Mouse (Mus musculus) left cerebral cortex, adult 2 months (tissue): Measurements from ENCODE around the gene Cnga4. TPM values are rescaled to one million over a fixed set of nuclear protein-coding genes. Genes with fewer than 3 reads are reported as not detected.
"Not testable (repeated sequence)": the region's sequence is repeated elsewhere in the genome, so short reads cannot be mapped to it uniquely, and the experiment has no call there.

Source experiments
- DNase-seq, 2 experiments: peaks; one replicate each; pipeline ENCODE4 v3.0.0; 2021 to 2022; ENCODE audit warnings: low spot score in 2 of 2, mixed read lengths in 1 of 2; ENCODE audit errors: extremely low spot score in 1 of 2
- H3K27ac ChIP-seq: fragments of 200-600 bp; 2 replicates; pipeline ENCODE4 v1.8.1; 2022
- H3K4me3 ChIP-seq: fragments of 200-600 bp; 2 replicates; pipeline ENCODE4 v1.8.1; 2022
- CTCF ChIP-seq: fragments of 200-600 bp; IDR thresholded peaks from 2 replicates; pipeline ENCODE4 v1.8.1; 2022; ENCODE audit warnings: antibody characterized with exemption, mild to moderate bottlenecking, moderate library complexity
- intact Hi-C: fragments of 180-260 bp; cut with DNase I; formaldehyde crosslinking; loops from one replicate; pipeline ENCODE4 v1.15.1; 2025
- total RNA-seq, 2 experiments: library from RNA; stranded (reverse); gene quantifications; 2 replicates each; pipeline ENCODE4 v1.2.3; 2021

Gene Cnga4
- total RNA-seq, 2 experiments from 2014 or later = 0.98 to 1.1 TPM

DNA sequence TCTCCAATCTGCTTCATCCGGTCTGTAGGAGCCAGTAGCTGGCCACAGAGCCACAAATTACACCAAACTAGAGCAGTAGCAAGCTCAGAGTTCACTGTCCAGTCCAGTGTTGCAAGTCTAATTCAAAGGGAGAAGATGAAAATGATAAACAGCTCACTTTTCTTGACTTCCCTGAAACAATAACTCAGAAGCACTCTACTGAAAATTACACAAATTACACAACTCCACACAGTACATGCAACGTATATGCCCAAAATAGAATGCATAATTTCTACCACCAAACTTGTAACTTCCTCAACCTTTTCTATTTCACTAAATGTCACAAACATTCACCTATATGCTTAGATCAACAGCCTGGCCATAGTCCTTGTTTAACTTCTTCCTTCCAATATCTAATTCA, 14.1 kb upstream of the Cnga4 start:
- DNase-seq = no peak
- no peak for TF ChIP-seq CTCF
- Histone ChIP-seq H3K27ac (no peak overlapping the region), H3K4me3 (no peak overlapping the region)
- intact Hi-C loops = loop anchor here (10.0 kb wide), 1 partner anchor 215 kb away; no protein-coding TSS in a partner anchor

DNA sequence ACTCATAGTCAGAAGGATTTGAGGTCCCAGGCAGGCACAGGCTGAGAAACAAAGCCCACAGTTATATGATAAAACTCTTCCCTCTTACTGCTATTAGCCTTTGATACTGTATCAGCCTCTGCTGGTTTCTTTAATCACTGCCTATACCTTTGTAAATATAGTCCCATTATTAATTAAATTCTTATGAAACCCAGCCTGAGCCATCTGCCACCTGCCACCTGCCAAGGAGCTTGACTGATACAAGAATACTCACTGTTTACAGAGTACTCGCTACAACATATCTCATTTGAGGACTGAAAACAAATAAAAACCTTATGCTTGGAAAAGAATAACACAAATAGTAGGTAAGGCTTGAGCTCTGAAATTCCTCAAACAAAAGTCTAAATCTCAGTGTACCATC, 9.8 kb upstream of the Cnga4 start:
- Histone ChIP-seq H3K4me3 (no peak overlapping the region), H3K27ac (no peak overlapping the region)
- intact Hi-C loops = loop anchor here (10.0 kb wide), 1 partner anchor 220 kb away; no protein-coding TSS in a partner anchor
- DNase-seq = no peak
- no peak for TF ChIP-seq CTCF

DNA sequence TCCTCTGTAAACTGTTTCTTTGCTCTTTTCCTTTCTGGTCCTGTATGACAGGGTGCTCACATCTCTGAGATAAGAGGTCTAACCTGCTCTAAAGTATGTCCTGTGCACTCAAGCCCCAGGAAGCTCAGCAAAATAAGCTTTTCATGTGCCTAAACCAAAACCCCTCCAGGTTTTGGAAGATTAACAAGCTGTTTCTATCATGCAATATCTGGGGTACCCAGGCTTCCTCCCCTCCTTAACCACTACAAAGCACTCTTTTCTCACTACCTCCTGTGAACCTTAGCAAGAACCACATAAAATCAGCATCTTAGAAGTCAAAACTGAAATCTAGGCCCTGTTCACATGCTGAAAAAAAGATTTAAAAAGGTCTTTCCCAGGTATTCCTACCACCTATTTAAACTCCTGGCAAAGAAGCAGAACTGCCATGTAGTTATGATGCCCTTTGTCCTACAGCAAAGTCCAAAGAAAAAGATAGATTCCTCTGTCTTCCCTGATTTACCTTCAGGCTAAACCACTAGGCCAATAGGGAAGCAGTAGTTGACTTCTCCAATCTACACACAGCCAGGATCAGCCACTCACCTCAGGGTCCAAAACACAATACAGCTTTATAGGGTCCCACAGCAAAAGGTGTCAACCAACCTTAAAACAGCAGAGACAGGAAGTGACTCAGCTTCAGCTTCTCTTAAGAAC, 9.1 kb upstream of the Cnga4 start:
- Histone ChIP-seq H3K4me3 (no peak overlapping the region), H3K27ac (no peak overlapping the region)
- DNase-seq = no peak
- intact Hi-C loops = loop anchor here (10.0 kb wide), 1 partner anchor 220 kb away; no protein-coding TSS in a partner anchor
- no peak for TF ChIP-seq CTCF

DNA sequence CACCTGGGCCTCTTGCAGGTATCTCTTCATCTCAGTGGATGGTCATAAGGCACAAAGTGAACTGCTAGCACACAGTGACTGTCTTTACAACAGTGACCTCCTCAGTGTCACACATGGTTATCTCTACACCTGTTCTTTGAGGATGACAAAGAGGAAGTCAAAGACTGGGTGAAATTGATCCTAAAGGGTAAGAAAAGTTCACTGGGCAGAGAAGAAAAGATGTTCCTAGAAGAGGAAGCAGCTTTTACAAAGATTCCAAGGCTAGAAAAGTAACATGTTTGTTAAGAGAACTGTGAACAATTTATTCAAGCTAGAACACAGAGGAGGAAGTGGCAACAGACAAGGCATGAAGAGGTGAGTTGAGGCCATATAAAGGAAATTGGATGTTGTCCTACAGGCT, 8.2 kb upstream of the Cnga4 start:
- intact Hi-C loops = loop anchor here (10.0 kb wide), 1 partner anchor 221 kb away; no protein-coding TSS in a partner anchor

DNA sequence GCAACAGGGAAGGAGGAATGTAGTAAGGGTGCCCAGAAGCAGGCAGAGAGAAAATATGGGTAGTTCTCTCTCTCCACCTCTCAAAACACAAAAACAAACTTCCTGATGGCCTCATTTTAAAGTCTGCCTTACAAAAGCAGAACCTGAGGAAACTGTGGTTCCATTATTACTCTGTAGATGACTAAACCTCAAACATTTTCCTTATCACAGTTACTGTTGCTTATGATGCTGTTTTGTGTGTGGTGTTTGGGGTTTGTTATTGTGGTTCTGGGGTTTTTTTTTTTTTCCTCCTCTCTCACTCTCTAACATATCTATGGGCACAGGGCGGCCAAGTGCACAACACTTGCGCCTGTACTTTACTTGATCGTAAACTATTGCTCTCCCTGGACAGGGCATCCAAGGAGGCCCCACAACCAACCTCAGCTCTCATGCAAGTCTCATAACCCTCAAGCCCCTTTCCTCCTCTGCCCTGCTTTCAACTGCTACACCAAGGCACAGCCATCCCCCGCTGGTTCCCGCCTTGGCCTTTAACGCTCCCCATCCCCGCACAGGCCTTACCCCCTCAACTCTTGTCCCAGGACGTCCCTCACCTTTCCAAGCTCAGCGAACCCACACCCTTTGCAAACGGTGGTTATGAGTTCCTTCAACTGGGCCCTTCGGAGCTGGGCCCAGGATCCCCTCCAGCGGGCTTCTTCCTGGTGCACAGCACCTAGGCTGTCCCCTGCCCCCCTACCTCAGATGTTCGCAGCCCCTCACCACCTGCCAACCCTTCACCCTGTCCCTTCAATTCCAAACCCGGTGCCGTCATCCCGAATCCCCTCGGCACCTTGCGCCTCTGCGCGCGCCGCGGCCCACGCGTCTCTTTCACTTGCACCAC, 5.1 kb upstream of the Cnga4 start:
- intact Hi-C loops = loop anchor here (10.0 kb wide), 1 partner anchor 224 kb away; no protein-coding TSS in a partner anchor
- TF ChIP-seq CTCF = no peak
- peak overlapping the region; percentile 87 for H3K4me3 ChIP-seq
- DNase-seq = peak in 1 of 2 experiments; percentile 32
- H3K27ac ChIP-seq = peak overlapping the region; percentile 82

More for the DNA sequence above, 8.2 kb upstream of the Cnga4 start:
- no peak for DNase-seq
- Histone ChIP-seq H3K4me3 (no peak overlapping the region), H3K27ac (no peak overlapping the region)
- TF ChIP-seq CTCF = no peak

DNA sequence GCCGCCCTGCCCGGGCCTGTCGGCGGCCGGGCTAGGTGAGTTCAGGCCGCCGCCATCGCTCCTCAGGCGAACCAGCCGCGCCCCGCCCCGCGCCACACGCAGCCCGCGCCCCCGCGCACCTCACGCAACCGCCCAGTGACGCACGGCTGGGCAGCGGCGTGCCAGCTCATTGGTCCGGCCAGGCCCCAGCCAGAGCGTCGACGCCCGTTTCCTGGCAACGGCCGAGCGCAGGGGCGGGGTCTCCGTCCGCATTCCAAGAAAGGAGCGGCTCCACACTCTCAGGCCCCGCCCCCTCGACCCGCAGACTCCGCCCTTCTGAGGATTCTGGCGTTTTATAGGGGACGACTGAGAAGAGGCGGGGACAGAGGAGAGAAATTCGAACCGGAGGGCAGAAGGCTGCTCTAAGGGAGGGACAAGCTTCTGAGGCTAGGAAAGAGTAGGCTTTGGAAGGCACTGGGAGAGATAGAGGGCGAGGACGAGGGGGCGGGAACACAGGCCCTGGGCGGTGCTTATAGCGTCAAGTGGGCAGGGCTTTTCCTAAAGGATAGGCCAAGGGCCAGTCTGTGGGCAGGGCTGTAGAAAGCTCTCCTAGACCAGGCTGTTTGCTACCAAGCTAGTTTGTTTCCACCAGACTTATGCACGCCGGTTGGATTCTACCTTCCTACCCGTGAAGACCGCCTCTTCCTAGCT, 4.3 kb upstream of the Cnga4 start, which contains the start of gene Fam160a2:
Fam160a2 (minus strand) TSS at position 120 of the 690 bp plus-strand sequence.
- intact Hi-C loops = loop anchor here (10.0 kb wide), 3 partner anchors 225 to 335 kb away; partner anchors contain the start of genes Ilk, Rrp8 and Trim3
- no peak for TF ChIP-seq CTCF
- DNase-seq = peak; percentile 99 to 100

DNA sequence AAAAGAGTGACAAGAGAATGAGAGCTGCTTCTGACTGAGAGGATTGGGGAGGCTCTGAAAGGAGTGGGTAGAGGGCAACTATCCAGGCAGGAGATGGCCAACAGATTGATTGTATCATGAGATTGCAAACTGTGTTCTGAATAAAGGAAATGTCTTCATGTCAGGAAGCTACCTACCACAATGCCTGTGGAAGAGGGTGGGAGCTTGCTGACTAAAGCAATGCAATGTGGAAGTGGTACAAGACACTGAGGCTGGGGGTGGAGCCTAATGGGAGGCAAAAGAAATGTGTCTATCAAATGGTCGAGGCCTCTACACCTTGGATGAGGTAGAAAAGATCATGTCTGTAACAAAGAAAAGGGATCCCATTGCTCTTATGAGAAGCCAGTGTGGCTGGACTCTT, 2.0 kb downstream of the Cnga4 start:
- intact Hi-C loops = loop anchor here (10.0 kb wide), 2 partner anchors 228 to 328 kb away; partner anchors contain the start of genes Ilk, Rrp8 and Trim3
- no peak overlapping the region for H3K27ac ChIP-seq

More for the DNA sequence above, 4.3 kb upstream of the Cnga4 start, which contains the start of gene Fam160a2:
- Histone ChIP-seq H3K4me3 (peak within 1 kb of the TSS; percentile 87), H3K27ac (peak within 1 kb of the TSS; percentile 94)

DNA sequence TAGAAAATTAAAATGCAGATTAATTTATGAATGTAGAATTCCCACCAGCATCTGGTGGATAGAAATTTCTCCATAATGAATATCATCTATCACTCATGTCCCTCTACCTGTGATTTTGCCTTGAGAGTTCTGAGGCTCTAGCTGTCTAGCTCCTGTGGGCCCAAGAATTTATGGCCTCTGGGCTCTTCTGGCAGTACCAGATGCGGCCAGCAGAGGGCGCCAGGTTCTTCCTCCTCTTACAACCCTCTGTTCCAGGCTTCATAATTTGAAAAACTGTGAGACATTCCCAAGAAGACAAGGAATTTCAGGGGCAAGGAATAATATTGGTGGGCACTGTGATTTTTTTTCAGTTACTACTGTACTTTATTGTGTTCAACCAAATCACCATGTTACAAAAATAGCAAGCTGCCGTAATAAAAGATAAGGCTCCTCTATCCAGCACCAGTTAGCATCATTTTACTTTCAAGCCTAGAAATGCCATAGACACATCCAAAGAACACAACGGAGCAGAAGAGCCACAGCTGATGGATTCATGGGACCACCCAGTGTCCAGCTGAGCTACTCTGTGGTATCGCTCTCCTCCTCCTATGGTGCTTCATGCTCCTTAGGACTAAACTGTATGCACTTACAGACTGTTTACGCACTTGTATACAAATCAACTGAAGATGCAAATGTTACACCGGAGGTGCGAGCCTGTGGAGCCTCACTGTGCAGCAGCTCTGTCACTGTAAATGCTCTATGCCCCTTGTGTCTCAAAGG, 7.7 kb downstream of the Cnga4 start:
- not testable (repeated sequence) for H3K4me3 ChIP-seq, H3K27ac ChIP-seq
- intact Hi-C loops = loop anchor here (1.0 to 2.0 kb wide), 2 partner anchors 67 to 103 kb away; no protein-coding TSS in a partner anchor
- DNase-seq = peak; percentile 79 to 89
- peak; percentile 99 for TF ChIP-seq CTCF

More for the DNA sequence above, 2.0 kb downstream of the Cnga4 start:
- no peak for DNase-seq
- TF ChIP-seq CTCF = no peak
- no peak overlapping the region for H3K4me3 ChIP-seq

DNA sequence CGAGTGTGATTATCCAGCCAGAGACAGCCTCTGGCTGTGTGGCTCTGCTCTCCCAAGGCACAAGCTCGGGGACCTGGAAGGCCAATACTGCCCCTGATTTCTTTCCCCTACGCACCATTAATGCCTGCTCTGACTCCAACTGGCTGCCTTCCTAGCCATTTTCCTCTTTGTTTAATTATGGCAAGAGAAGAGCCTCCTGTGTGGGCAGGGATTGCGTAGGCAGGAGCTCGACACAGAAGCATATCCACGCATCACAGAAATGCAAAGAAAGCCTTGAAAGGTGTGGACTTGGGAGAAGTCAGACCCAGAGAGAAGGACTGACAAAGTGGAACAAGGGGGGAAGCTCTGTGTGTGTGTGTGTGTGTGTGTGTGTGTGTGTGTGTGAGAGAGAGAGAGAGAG, 10.0 kb downstream of the Cnga4 start:
- H3K27ac ChIP-seq = peak overlapping the region; percentile 50
- no peak for TF ChIP-seq CTCF
- no peak overlapping the region for H3K4me3 ChIP-seq
- intact Hi-C loops = no loop called here
- DNase-seq = peak; percentile 41 to 63

DNA sequence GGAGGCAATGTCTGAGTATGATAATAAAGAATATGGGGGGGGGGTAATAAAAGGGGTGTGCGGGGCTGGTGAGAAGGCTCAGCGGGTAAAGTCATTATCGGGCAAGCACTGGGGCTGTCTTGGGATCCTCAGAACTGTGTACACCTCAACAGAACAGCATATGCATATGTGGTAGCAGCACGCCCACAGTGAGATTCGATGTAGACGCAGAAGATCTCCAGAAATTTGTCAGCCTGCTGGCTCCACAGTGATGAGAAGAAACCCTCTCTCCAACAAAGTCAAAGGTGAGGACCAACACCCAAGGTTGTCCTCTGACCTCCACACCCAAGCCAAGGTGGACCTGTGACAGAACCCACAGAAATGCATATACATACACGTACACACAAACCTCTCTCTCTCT, 12.2 kb downstream of the Cnga4 start:
- no peak overlapping the region for H3K4me3 ChIP-seq
- intact Hi-C loops = loop anchor here (1.0 kb wide), 1 partner anchor 9 kb away; the partner anchor contains the start of gene Cckbr
- no peak overlapping the region for H3K27ac ChIP-seq
- DNase-seq = no peak
- no peak for TF ChIP-seq CTCF
